Comparison of ENCODE assay signal across 35 mouse cellular contexts in genomic region chr1:188152011-188152410, GRCm38 (mm10).
"Had no signal": no experiment of that assay in that cellular context is flagged by ENCODE, and none has a peak within 500 bp of the region (broad histone marks: within the 10 kb centered on the region; RNA-seq: fewer than 3 reads in every experiment).

No protein-coding gene starts in this region.

- H3K4me1 ChIP-seq: intestine, embryonic 15.5 days; kidney, embryonic 15.5 days had no signal

- H3K27ac ChIP-seq: heart, embryonic 10.5 days; heart, embryonic 13.5 days; heart, embryonic 15.5 days; hindbrain, embryonic 10.5 days; hindbrain, embryonic 12.5 days; hindbrain, embryonic 13.5 days; hindbrain, embryonic 14.5 days; hindbrain, embryonic 15.5 days; hindbrain, postnatal 0 days; intestine, embryonic 15.5 days; kidney, embryonic 15.5 days; kidney, postnatal 0 days; layer of hippocampus, adult 2 months; left cerebral cortex, adult 2 months had no signal

- H3K9me3 ChIP-seq: heart, embryonic 10.5 days; heart, embryonic 12.5 days; heart, embryonic 13.5 days; heart, embryonic 15.5 days; hindbrain, embryonic 10.5 days; hindbrain, embryonic 12.5 days; hindbrain, embryonic 13.5 days; hindbrain, embryonic 15.5 days; intestine, embryonic 15.5 days; kidney, embryonic 15.5 days had no signal

- H3K9ac ChIP-seq: heart, embryonic 12.5 days; heart, embryonic 13.5 days; heart, embryonic 15.5 days; hindbrain, embryonic 12.5 days; hindbrain, embryonic 13.5 days; hindbrain, embryonic 14.5 days; hindbrain, embryonic 15.5 days; intestine, embryonic 15.5 days; kidney, embryonic 15.5 days had no signal

- H3K36me3 ChIP-seq: heart, embryonic 15.5 days; hindbrain, embryonic 10.5 days; hindbrain, embryonic 12.5 days; hindbrain, embryonic 13.5 days; hindbrain, embryonic 15.5 days; intestine, embryonic 15.5 days; kidney, embryonic 15.5 days had no signal

- H3K27me3 ChIP-seq: heart, embryonic 12.5 days; heart, embryonic 13.5 days; heart, embryonic 15.5 days; hindbrain, embryonic 12.5 days; hindbrain, embryonic 13.5 days; hindbrain, embryonic 15.5 days; intestine, embryonic 15.5 days; kidney, embryonic 15.5 days had no signal

- DNase-seq: heart, postnatal 10 days; heart, postnatal 14 days; heart, postnatal 36 days; heart, postnatal 4 days; kidney, adult 11 months; kidney, adult 18-20 months; kidney, adult 2 months; kidney, adult 8-10 months; kidney, adult 9 months; kidney, postnatal 10 days; kidney, postnatal 14 days; kidney, postnatal 25 days; kidney, postnatal 36 days; kidney, postnatal 4 days; layer of hippocampus, adult 9-11 months; layer of hippocampus, postnatal 36 days had no signal

- H3K4me2 ChIP-seq: heart, embryonic 11.5 days; heart, embryonic 12.5 days; heart, embryonic 13.5 days; heart, embryonic 15.5 days; hindbrain, embryonic 12.5 days; hindbrain, embryonic 13.5 days; hindbrain, embryonic 14.5 days; hindbrain, embryonic 15.5 days; intestine, embryonic 15.5 days; kidney, embryonic 15.5 days had no signal

- ATAC-seq: hindbrain, embryonic 16.5 days; hindbrain, postnatal 0 days; inflammation-experienced regulatory T-cells, adult 6 months; intestine, embryonic 15.5 days; intestine, embryonic 16.5 days had no signal

- H3K4me3 ChIP-seq: heart, embryonic 10.5 days; heart, embryonic 12.5 days; heart, embryonic 13.5 days; heart, embryonic 15.5 days; hindbrain, embryonic 10.5 days; hindbrain, embryonic 12.5 days; hindbrain, embryonic 13.5 days; hindbrain, embryonic 15.5 days; intestine, embryonic 15.5 days; kidney, embryonic 15.5 days; layer of hippocampus, adult 2 months; left cerebral cortex, adult 2 months had no signal
